Mouse (Mus musculus) T-helper 17 cell (primary cell): ENCODE data around the gene Ccdc106.

Source experiments
- in situ Hi-C, 2 experiments: fragments of 300-600 bp; cut with MboI, MseI; formaldehyde crosslinking; loops; 1 replicate in 1 of 2; 2 replicates in 1 of 2; pipeline ENCODE4 v1.15.1; 2025; ENCODE audit warnings: high pct_unique_total_duplicates in 2 of 2

Gene Ccdc106

GRCm38 (mm10) chr7:5076931-5077330 lies 56.6 kb downstream of the Ccdc106 start:
- in situ Hi-C loops: loop anchor here (10.0 to 25.0 kb wide), 4 partner anchors 932 to 1310 kb away; partner anchors contain the start of genes Leng8 (in 1 of the 2), Smim17 (in 1 of the 2), Zfp28 (in 1 of the 2) and Zfp444 (in 1 of the 2)

- in situ Hi-C loops: loop anchor here (5.0 to 25.0 kb wide), 5 partner anchors 935 to 1387 kb away; partner anchors contain the start of genes Leng8 (in 1 of the 2), Mboat7 (in 1 of the 2), Smim17 (in 1 of the 2) and Tsen34 (in 1 of the 2)
Measured at GRCm38 (mm10) chr7:5079365-5080009, 59.1 kb downstream of the Ccdc106 start.

- in situ Hi-C loops: loop anchor here in 1 of 2 experiments (5.0 to 25.0 kb wide), 4 partner anchors 943 to 1388 kb away; partner anchors contain the start of genes Leng8, Mboat7, Smim17 and Tsen34
Measured at GRCm38 (mm10) chr7:5080010-5080751, 59.8 kb downstream of the Ccdc106 start, which contains the start of gene Epn1. Epn1 (plus strand) TSS chr7:5080235.

- in situ Hi-C loops: loop anchor here in 1 of 2 experiments (5.0 to 25.0 kb wide), 4 partner anchors 944 to 1389 kb away; partner anchors contain the start of genes Leng8, Mboat7, Smim17 and Tsen34
Measured at GRCm38 (mm10) chr7:5080815-5081214, 60.5 kb downstream of the Ccdc106 start.

GRCm38 (mm10) chr7:5081241-5081640 lies 60.9 kb downstream of the Ccdc106 start:
- in situ Hi-C loops: loop anchor here in 1 of 2 experiments (5.0 to 25.0 kb wide), 4 partner anchors 944 to 1389 kb away; partner anchors contain the start of genes Leng8, Mboat7, Smim17 and Tsen34

- in situ Hi-C loops: loop anchor here in 1 of 2 experiments (5.0 to 25.0 kb wide), 4 partner anchors 945 to 1390 kb away; partner anchors contain the start of genes Leng8, Mboat7, Smim17 and Tsen34
Measured at GRCm38 (mm10) chr7:5081939-5082338, 61.6 kb downstream of the Ccdc106 start.

- in situ Hi-C loops: loop anchor here in 1 of 2 experiments (5.0 to 25.0 kb wide), 4 partner anchors 946 to 1391 kb away; partner anchors contain the start of genes Leng8, Mboat7, Smim17 and Tsen34
Measured at GRCm38 (mm10) chr7:5083325-5084105, 63.2 kb downstream of the Ccdc106 start.

- in situ Hi-C loops: loop anchor here in 1 of 2 experiments (25.0 kb wide), 3 partner anchors 948 to 1302 kb away; partner anchors contain the start of genes Leng8, Smim17, Zfp28 and Zfp444
Measured at GRCm38 (mm10) chr7:5085512-5085911, 65.2 kb downstream of the Ccdc106 start.

GRCm38 (mm10) chr7:5086921-5087440 lies 66.6 kb downstream of the Ccdc106 start:
- in situ Hi-C loops: loop anchor here in 1 of 2 experiments (25.0 kb wide), 3 partner anchors 950 to 1300 kb away; partner anchors contain the start of genes Leng8, Smim17, Zfp28 and Zfp444

- in situ Hi-C loops: loop anchor here in 1 of 2 experiments (25.0 kb wide), 3 partner anchors 951 to 1299 kb away; partner anchors contain the start of genes Leng8, Smim17, Zfp28 and Zfp444
Measured at GRCm38 (mm10) chr7:5087886-5088285, 67.5 kb downstream of the Ccdc106 start.

GRCm38 (mm10) chr7:5089853-5090252 lies 69.5 kb downstream of the Ccdc106 start:
- in situ Hi-C loops: loop anchor here in 1 of 2 experiments (25.0 kb wide), 3 partner anchors 953 to 1297 kb away; partner anchors contain the start of genes Leng8, Smim17, Zfp28 and Zfp444

GRCm38 (mm10) chr7:5091008-5091728 lies 70.8 kb downstream of the Ccdc106 start:
- in situ Hi-C loops: loop anchor here in 1 of 2 experiments (25.0 kb wide), 3 partner anchors 954 to 1296 kb away; partner anchors contain the start of genes Leng8, Smim17, Zfp28 and Zfp444

GRCm38 (mm10) chr7:5092381-5092780 lies 72.0 kb downstream of the Ccdc106 start:
- in situ Hi-C loops: loop anchor here in 1 of 2 experiments (25.0 kb wide), 3 partner anchors 955 to 1295 kb away; partner anchors contain the start of genes Leng8, Smim17, Zfp28 and Zfp444

- in situ Hi-C loops: loop anchor here in 1 of 2 experiments (25.0 kb wide), 3 partner anchors 956 to 1294 kb away; partner anchors contain the start of genes Leng8, Smim17, Zfp28 and Zfp444
Measured at GRCm38 (mm10) chr7:5092831-5093510, 72.6 kb downstream of the Ccdc106 start.

GRCm38 (mm10) chr7:5098769-5099168 lies 78.4 kb downstream of the Ccdc106 start:
- in situ Hi-C loops: loop anchor here in 1 of 2 experiments (25.0 kb wide), 3 partner anchors 961 to 1289 kb away; partner anchors contain the start of genes Leng8, Smim17, Zfp28 and Zfp444

- in situ Hi-C loops: loop anchor here in 1 of 2 experiments (25.0 kb wide), 3 partner anchors 962 to 1288 kb away; partner anchors contain the start of genes Leng8, Smim17, Zfp28 and Zfp444
Measured at GRCm38 (mm10) chr7:5099796-5100195, 79.4 kb downstream of the Ccdc106 start.

GRCm38 (mm10) chr7:5101066-5101663 lies 80.8 kb downstream of the Ccdc106 start:
- in situ Hi-C loops: no loop called here

- in situ Hi-C loops: no loop called here
Measured at GRCm38 (mm10) chr7:5102564-5102963, 82.2 kb downstream of the Ccdc106 start.
